Mouse (Mus musculus): ENCODE measurements around the gene Prrx2.

Prrx2 gene

DNA sequence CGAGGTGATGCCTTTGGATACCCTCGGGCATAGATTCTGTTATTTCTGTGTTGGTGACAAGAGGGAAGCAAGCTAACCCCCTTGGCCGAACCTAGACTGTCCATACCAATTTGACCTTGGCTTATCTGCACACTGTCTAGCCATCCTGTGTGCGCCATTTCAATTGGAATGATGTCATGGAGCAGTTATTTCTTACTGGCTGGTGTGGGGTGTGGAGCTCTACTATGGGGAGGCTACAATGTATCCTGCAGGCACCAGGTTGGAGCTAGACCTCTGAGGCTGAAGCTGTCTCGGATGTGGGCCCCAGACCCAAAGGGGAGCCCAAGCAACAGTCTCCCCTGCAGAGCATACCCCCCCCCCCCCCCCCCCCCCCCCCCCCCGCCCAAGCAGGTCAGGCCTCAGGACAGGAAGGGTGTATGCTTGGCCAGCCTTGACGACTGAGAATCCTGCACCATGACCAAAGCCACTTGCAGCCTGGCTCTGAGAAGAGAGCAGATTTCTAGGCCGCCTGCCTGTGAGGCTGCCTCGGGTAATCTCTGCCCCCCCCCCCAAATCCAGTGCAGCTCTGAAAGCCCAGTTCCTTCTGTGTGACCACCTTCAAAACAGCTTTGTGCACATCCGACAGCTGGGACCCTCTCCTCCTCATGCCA is at the start of gene Prrx2:
Gene Prrx2 (plus strand): TSS at position 600 of the 650 bp plus-strand sequence.
- DNase-seq: no peak

DNA sequence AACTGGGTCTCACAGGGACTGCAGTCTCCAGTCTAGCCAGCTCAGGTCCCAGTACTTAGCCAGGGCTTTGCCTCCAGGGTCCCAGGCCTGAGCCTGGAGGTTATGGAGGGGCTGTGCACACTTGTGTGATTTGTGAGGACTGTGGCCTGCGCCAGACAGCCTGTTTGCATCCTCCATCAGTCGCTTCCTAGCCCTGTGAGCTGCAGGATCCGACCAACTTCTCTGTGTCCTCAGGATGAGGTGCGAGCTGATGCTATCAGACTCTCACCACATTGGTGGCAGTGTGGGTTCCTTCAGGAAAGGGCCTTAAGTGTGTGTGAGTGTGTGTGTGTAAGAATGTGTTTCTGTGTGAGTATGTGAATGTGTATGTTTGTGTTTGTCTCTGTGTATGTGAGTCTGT is 47.3 kb upstream of the Prrx2 start:
- DNase-seq: no peak

DNA sequence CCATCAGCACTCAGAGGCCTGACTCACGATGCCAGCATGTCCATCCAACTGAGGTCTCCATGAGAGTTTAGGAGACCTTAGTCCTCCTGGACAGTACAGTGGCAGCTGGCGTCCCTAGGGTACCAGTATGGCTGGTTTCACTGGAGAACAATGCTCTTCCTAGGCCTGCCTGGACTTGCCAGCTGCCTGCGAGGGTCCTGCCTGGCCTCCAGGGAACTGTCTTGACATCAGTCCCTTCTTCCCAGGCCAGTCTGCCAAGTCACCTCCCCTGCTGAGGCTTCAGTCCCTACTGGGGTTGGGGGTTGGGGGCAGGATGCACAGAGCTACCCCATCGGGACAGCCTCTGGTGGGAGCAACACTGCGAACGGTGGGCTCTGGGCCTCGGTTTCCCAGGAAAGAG is 42.7 kb upstream of the Prrx2 start:
- no peak for DNase-seq

GRCm38 (mm10) chr2:30794179-30795108 is 40.3 kb upstream of the Prrx2 start:
- DNase-seq: peak; percentile 97 to 98

DNA sequence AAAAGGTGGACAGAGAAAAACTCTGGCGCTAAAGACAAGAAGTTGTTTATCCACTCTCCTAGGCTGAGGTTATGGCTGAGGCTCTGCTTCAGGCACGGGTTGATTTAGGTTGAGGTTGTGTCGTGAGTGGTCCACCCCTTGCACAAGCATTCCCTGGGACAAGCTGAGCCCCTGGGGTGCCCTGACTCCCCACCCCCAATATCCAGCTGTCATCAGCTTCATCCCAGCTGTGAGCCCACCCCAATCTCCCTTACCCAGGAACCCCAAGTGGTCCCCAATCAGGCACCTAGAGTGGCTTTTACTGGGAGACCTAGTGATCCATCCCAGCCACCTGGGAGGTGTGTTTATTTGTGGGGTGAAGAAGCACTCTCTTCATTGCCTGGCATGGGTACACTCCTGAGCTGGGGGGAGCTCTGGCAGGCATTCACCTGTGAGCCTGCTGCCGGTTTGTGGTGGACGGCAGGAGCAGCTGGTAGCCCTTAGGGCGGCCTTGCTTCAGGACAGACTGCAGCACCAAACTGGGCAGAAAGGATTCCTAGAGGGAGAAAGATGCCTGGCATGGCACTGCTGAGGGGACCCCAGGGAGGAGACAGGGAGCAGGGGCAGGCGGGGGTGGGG is 39.4 kb upstream of the Prrx2 start:
- no peak for DNase-seq

DNA sequence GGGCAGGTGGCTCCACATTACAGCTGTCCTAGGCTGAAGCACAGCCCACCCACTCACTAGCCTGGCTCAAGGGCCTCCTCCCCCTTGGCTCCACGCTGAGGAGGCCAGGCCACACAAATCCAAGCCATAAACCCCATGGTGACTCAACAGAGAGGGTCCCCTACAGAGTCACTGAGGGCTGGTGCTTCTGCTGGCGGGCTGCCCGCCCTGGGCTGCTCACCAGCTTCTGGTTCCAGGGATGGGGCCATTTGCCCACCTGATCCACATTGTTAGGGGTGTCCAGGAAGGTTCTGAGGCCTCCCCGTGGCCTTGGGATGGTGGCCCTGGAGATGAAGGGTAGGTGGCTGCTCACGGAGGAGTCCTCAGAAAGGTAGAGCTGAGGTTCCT is 38.9 kb upstream of the Prrx2 start:
- DNase-seq: no peak

- peak; percentile 78 to 81 for DNase-seq
Measured at GRCm38 (mm10) chr2:30796382-30796781, 38.4 kb upstream of the Prrx2 start.

DNA sequence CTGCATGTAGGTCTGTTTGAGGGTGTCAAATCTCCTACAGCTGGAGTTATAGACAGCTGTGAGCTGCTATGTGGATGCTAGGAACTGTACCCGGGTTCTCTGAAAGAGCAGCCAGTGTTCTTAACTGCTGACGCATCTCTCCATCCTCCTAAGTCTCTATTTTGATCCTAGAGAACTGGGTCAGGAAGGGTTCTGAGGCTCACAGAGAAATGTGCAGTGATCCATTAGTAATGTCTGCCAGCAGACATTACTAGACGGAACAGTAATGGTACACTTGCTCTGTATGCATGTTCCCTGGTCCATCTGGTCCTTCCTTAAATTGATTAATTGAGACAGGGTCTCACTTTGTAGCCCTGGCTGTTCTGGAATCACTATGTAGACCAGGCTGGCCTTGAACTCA is 35.3 kb upstream of the Prrx2 start:
- DNase-seq: no peak

GRCm38 (mm10) chr2:30800671-30801066 is 34.1 kb upstream of the Prrx2 start:
- no peak for DNase-seq

- peak; percentile 34 for DNase-seq
Measured at GRCm38 (mm10) chr2:30801067-30801852, 33.5 kb upstream of the Prrx2 start.

DNA sequence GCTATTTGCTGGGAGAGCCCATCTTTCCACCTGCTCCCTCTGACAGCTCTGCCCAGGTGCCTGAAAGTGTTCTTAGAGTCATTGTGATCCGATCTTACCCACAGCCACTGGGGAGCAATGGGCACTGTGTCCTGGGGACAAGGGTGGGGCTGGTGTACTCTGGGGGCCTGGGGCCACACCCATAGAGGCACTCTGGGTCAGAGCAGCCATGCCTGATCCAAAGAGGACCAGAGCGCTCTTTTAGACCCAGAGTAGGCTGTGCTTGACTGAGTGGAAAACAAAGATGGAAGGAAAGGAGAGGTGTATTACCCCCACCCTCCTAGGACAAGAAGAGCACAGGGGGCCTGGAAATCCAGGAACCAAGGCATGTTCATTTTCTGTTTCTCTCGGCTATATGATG is 31.2 kb upstream of the Prrx2 start, which contains the start of gene 1700001O22Rik:
Gene 1700001O22Rik (minus strand): TSS at position 58 of the 400 bp plus-strand sequence.
- DNase-seq: no peak

DNA sequence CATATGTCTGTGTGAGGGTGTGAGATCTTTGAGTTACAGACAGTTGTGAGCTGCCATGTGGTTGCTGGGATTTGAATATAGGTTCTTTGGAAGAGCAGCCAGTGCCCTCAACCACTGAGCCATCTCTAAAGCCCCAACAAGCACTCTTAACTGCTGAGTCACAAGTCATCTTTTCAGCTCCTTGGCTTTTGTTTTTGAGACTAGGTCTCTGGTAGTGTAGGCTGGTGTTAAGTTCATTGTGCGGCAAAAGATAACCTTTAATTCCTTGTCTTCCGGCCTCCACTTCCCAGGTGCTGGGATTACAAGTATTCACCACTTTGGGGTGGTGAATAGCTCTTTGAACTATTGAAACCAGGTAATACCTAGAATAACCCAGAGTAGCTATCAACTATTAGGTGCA is 28.8 kb upstream of the Prrx2 start:
- DNase-seq: no peak

GRCm38 (mm10) chr2:30807147-30807647 is 27.6 kb upstream of the Prrx2 start:
- DNase-seq: no peak

- DNase-seq: peak; percentile 99 to 100
Measured at GRCm38 (mm10) chr2:30807648-30808295, 27.0 kb upstream of the Prrx2 start, which contains the start of gene Ntmt1. Gene Ntmt1, plus strand, starts transcription at chr2:30807826.

- DNase-seq: no peak
Measured at GRCm38 (mm10) chr2:30808296-30808655, 26.5 kb upstream of the Prrx2 start.

GRCm38 (mm10) chr2:30809503-30809902 is 25.3 kb upstream of the Prrx2 start:
- DNase-seq: no peak

DNA sequence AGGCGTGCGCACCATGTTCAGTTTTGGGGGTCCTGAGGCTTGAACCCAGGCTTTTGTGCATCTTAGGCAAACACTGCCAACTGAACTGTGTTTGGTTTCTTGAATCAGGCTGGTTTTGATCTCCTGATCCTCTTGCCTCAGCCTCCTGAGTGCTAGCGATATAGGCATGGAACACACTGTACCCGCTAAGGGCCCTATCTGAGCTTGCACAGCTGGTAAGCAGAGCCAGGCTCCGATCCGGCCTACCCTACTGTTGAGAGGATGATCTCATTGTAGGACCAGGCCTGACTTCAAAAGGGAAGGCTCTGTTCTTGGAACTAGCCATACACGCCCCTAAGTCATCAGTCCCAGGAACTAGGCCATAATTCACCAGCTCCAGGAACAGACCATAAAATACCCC is 24.2 kb upstream of the Prrx2 start:
- DNase-seq: no peak

GRCm38 (mm10) chr2:30816383-30816782 is 18.4 kb upstream of the Prrx2 start:
- DNase-seq: no peak

DNA sequence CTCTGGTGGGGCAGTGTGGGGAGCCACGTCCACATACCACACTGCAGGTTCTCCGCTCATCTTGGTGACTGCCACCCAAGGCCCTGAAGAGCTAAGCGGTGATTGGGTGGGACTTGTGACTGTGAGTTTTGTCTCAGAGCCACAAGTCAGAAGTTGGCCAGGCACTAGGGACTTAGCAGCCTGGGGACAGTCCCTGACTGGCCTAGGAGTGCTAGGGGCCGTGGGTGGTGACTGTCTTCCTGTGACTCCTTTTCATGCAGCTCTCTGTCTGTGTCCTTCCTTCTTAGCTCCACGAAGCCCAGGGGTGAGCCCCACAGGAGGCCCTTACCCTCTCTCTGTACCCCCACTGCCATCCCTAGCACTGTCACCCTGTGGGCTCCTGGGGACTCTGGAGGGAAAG is 14.9 kb upstream of the Prrx2 start:
- DNase-seq: no peak

DNA sequence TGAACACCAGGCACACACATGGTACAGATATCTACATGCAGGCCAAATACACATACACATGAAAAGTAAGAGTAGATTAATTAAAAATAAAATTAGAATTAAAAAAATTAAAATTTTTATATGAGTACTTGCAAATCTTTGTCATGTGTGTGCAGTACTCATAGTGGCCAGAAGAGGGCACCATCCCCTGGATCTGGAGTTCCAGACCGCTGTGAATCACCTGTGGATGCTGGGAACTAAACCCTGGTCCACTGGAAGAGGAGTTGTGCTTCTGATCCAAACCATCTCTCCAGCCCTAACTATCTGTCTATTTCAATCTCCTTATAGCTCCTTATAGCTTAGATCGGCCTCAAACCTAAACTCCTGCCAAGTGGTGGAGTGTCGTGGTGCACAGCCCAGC is 13.7 kb upstream of the Prrx2 start:
- DNase-seq: peak; percentile 26 to 29

DNA sequence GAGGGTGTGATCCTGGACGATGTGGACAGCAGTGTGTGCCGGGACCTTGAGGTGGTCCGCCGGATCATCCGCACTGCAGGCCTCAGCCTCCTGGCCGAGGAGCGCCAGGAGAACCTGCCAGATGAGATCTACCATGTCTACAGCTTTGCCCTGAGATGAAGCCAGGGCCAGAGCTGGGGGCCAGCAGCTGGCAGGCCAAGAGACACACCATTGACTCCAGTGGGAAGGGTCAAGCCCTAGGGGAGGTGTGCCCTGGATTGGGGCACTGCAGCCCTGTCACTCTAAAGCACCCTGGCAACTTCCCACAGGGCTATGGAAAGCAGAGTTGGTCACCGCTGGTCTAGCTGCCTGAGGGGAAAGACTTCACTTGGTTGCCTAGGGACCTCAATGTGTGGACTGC is 12.3 kb upstream of the Prrx2 start:
- DNase-seq: no peak
